Mouse (Mus musculus): Measurements from ENCODE around the gene Slc4a4.

Slc4a4 gene

DNA sequence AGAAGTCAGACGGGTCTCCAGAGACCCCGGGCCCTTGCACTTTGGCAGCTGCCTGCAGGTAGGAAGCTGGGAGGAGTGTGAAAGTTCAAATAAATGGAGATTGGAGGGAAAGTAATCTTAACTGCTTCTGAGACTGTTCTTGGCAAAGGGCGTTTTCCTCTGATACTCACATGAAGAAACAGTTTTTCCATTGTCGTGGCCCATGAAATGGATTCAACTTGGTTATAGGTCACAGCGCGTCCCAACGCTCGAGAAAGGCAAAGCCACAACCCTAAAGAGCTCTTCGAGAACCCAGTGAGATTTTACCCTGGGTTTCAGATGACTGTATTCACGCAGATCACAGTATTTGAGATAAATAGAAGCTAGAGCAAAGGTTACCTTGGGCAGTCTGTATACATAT is 31.0 kb downstream of the Slc4a4 start:
- DNase-seq, result no peak

DNA sequence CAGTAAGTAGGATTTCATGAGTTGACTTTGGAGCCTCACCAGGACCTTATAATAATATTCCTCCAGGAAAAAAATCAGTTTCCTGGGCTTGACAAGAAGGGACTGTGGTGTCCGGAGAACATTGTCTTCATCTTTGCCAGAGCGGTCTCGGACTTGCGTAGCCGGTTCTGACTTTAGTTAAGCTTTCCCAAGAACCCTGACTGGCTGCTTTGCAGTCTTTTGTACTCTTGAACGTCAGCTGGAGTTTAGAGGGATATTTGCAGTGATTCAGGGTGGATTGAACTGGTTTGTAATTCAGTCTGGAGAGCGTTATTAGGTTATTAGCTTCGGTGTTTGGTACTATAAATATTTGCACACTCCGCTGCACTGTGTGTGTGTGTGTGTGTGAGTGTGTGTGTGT is 31.9 kb downstream of the Slc4a4 start:
- DNase-seq, result no peak

DNA sequence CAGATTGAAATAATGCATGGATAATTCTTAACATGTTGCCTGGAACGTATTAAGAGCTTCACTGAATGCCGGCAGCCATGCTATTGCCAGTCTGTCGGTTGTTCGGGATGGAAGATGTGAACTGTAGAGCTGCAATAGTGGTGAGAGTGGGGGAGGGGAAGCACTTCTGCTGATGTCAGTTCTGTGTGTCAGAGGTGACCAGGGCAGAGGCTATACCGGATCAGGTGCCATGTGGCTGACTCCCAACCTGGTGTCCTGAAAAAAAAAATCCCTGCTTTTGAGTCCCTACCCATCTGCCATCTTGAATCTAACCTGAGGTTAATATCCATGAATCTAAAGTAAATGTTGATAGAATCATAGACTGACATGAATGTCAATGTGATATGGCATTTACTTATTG is 39.0 kb downstream of the Slc4a4 start:
- DNase-seq, result no peak

DNA sequence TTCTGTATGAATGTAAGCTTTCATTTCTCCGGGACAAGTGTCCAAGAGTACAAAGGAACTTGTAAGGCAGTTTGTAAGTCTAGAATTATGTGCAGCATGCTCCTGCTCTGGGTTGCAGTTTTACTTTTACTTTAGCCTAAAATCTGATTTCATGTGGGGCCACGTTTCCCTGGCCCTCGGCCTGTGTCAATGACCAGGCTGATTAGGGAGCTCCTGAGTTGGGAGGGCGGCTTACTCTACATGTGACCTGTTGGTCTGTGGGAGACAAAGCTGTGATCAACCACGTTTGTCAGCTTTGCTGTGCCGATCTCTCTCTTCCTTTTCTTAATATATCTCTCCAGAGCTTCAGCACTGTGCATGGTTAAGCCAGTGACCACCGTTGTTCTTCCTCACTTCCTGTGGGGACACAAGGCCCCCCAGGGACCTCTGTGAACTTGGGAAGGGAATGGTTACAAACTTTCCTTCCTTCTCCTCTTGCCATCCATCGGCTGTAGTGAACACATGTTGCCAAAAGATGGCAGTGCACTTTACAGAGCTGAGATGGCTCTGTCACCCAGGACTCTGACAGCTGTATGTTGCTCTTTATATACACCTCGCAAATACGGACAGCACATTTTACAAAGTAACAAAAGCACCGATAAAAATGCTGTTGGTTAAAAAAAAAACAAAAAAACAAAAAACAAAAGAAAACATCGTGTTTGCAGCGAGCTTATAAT is 41.7 kb downstream of the Slc4a4 start:
- no peak for DNase-seq

DNA sequence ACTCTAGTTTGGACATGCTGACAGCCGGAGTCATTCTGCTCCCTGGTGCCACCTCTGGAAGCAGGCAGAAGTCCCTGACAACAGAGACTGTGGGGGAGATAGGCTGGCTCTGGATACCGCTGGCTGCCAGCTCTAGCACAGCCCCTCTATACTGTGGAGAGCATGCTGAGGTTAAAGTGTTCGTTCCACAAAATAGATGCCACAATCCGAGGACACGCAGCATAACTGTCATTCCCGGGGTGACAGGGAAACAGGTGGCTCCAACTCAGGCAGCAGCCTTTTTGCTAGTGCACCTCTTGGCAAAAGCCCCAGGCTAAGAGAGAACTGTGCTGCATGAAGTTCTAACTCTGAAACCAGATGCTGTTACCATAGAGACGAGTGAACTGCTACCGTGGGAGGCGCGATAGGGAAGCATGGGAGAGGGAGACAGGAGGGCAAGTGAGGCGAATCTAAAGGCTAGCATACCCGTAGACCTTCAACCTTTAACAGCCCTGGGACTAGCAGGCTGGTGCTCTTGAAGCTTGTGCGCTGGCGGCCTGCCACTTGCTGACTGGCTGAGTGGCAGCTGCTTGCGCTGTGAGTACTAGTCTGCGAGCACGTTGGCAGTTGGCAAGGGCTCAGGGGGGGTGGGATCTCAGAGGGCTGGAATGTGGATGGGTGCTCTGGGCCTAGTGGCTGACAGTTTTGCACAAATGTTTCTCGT is 42.9 kb downstream of the Slc4a4 start:
- DNase-seq, result peak; percentile 83

DNA sequence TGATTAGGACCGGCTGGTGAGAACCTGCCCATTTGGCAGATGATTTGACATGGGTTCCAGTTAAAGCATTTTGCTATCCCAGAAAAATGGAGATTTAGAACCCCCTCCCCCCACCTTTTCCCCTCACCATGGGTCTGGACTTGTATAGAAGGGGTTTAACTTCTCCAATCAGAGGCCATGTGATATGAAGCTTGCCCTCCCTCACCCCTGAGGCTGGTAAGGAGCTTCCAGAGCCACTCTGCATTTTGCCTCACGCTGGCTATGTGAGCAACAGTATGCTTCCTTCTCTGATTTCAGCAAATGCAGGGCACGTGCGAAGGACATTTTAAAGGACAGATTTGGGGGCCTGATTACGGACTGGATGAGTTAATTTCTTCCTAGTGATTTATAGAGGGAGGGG is 43.5 kb downstream of the Slc4a4 start:
- DNase-seq, result no peak

DNA sequence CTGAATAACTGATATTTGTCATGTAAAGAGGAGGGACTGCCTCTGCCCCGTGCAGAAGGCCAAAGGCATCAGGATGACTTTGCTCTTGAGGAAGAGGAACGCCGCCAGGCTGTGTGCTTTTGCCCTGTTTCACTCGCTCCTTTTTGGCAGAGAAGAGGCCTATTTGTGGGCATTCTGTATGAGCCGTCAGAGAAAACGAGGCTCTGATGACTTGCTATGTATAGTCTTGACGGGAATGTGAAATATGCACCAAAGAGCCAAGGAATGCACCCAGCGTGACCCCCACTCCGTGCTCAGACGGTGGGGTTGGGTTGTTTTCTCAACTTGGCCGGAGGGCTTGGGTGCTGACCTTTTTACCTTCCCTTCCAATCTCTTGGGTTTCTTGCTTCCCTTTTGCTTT is 44.0 kb downstream of the Slc4a4 start:
- DNase-seq, result no peak

DNA sequence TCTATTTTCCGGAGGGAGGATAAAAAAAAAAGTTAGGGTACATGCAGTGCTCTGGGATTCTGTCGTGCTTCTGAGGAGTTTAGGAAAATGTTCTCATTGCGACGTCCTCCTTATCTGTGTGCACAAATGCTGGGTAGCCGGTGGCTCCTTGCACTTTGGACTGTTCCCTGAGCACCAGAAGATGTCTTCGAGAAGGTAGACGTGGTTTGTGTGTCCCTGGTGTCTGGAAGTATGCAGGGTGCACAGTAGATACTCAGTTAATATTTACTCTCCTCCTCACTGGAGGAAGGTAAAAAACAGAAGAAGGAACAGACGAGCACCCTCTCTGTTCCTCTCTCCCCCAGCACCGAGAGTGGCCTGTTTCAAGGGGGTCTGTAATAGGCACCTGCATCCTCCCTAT is 44.6 kb downstream of the Slc4a4 start:
- no peak for DNase-seq

DNA sequence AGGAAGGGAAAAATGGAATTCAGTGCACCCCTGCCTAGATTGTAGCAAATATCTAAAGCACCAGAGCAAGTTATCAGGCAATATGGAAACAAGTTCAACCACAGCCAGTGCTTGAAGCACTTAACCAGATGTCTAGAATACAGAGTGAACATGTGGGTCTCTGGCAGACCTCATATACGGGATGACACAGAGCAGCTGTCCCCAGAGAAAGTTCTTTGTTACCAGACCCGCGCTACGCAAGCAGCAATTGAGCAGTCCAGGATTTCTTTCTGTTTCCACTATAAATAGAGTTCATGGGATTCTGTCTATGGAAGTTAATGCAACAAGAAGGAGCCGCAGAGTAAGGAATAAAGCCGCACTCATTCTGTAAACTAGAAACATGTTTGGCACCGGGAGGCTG is 46.8 kb downstream of the Slc4a4 start:
- DNase-seq, result no peak

DNA sequence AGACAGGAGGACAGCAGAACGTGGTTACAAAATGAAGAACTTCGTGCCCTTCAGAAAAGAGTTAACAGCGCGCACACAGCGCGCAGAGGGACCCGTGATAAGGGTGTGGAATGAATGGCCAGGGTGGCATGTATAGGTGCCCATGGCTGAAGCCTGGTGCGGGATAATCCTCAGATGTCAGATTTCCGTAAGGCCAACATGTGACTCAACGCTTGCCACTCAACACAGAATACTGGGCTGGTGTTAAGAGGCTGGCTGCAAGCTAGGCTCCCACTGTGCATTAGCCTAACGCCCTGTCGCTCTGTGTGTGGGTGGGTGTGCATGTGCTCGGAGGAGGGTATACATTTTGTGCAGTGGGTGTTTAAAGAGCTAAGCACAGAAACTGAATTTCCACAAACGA is 47.3 kb downstream of the Slc4a4 start:
- DNase-seq, result no peak

DNA sequence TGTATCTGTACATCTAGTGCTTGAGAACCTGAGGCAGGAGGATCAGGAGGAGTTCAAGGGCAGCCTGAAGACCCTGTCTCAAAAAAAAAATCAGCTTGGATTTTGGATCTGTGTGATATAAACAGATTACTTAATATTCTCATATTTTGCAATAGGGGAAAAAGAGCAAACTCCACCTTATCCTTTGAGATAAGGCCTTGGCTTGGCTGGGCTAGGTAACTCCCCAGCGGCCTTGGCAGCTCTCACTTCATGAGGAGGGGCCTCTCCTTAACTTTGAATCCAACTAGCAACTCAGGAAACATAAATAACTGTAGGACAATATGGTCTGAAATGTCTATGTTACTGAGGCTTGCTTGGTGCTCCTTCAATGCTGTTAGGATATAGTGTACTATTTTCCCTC is 51.6 kb downstream of the Slc4a4 start:
- no peak for DNase-seq

DNA sequence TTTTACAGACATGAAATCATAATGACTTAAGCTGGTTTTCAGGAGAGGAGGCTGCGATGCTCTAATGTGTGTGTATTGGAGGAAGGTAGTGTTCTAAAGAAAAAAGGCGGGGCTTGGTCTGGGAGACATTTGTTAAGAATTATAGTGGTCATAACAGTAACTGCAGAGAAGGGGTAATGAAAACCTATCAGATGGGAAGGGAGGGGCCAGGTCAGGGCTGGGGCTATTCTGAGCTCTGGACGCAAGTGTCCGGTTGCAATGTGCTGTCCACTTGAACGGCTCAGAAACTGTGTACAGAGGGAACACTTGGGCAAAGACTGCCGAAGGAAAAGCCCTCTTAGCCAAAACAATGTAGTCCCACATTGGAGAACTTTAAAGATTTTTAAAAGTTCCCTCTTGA is 52.5 kb downstream of the Slc4a4 start:
- DNase-seq, result no peak

DNA sequence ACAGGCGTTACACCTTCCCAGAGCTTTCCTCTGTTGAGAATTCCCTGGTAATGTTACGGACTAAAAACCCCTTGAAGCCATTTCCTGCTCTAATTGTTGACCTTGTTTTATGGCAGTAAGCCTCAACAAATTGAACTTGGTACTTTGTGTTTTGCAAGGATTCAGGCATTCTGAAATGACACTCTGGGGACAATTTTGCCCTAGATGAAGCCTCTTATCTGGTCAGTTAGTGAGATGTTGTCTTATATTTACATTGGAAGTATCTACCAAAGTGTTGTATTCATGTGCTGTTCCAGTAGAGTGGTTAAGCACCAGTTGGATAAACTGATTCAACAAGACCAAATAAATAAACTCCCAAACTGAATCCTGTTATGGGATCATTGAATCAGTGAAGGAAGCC is 53.2 kb downstream of the Slc4a4 start:
- DNase-seq, result no peak

DNA sequence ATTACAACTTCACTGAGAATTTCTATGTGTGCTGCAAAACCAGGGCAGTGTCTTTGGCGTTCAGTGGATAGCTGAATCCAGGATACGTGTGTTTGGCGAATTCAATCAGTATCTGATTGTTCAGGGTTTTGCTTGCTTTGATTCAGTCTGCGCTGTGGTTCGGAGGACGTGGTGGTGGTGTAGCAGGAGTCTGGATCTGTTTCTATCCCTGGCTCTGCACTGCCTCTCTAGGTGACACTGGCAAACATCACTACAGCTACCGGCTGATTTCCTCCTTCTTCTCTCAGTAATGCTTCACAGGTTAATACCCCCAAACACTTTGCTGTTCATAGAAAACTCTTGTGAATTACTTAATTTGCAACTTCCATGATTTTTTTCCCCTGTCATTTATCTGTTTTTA is 55.3 kb downstream of the Slc4a4 start:
- DNase-seq, result no peak

DNA sequence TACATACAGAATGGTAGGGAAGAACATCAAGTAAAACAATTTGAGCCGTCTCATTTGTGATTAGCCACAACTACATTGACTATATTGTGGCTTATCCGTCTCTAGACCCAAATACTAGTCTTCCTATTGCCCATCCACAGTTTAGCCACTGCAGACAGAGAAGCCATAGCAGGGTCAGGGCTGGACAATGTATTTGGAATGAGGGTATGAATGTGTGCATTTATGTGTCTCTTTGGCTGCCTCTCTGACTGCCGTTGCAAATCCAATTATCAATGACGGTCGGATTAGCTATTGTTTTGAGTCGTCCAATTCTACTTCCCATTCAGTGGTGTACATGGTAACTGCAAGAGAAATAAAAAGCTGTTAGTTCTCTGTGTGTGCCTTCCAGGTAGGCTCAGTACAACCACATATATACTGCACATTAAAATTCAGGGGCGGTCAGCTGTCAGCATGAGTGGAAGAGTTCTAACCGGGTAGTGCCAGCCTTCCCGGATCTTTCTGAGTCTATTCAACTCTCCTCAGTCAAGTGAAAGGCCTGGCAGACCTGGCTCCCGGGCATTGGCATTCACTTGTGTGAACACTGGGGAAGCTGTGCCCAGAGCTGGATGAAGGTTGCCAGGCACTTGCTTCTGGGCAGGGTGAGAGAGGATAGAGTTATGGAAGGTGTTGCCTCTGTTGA is 59.2 kb downstream of the Slc4a4 start:
- DNase-seq, result peak; percentile 63

DNA sequence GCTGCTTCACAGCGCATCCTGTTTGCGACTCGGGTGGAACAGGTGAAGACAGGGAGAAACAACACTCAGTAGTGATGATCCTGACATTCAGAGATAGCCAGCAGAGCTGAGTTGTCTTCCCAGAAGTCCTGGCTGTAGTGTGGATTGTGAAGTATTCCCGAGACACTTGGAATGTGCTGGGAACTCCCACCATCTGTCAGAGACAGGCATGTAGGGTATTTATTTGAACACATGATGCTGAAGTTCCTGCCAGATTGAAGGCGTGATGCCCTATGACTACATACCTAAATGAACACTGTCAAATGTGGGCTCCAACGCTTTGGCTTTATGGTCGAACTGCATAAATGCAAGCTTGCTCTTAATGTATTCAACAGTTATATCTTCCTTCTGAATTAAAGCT is 63.7 kb downstream of the Slc4a4 start:
- DNase-seq, result no peak

DNA sequence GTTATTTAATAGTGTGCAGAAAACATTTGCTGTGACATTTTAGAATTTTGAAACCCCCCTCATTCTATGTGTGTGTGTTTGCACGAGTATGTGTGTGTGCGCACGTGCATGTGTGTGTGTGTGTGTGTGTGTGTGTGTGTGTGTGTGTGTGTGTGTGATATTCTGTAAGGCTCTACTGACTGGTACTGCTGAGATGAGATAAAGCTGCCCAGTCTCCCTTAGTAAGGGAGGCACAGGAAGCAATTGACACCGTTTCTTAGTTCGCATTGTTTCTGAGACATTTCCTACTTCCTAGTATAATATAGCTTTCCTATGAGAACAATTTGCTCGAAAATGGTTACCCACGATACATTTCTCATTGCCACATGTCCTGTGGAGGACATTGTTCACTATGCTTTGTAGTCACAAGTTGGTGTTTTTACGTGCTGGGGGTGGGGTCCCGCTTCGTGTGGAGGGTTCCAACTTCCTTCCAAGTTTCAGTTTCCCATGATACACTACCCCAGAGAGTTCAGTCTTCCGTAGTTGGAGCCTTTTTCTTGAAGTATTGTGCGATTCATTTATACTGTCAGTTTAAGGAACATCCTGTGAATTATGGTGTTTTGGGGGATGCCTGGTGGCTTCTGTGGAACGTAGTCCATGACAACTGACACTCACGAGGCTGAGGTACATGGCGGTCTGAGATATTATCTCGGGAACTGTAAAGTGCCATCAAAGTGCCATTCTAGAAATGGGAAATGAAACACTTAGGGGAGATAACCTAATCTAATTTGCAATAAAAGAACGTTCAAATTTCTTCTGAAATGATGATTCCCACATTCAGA is 66.3 kb downstream of the Slc4a4 start:
- no peak for DNase-seq

DNA sequence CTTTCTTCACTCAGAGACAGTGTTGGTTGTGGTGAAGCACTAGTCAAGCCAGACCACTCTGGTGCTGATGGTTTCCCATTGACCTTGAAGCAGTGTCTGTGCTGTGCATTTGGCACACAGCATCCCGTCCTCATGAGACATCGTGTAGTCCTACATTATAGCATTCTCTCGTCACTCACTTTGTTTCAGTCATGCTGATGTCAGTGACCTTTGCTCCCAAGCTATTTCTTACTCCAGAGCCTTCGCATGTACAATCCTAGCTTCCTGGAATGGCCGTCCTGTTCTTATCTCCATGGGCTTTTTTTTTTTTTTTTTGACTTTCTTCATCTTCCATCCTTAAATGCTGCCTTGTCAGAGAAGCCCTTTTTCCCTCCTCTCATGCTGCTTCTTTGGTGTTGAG is 71.1 kb downstream of the Slc4a4 start:
- no peak for DNase-seq

DNA sequence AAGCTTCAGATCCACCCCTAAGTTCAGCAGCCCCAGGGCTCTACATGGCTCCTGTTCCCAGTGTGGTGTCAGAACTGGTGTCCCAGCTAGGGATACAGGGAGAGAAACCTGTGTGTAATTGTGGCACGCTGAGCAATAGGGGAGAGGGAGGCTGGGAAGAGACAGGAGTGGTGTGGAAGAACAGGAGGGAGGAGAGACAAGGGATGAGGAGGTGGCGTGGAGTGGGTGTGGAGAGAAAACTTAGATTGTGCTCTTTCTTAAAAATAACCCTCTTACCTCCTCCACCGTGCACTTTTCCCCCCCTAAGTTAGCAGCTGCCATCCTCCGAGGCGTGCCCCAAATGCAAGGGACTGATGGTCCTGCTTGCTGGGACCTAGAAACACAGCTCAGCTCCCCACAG is 72.3 kb downstream of the Slc4a4 start:
- no peak for DNase-seq

DNA sequence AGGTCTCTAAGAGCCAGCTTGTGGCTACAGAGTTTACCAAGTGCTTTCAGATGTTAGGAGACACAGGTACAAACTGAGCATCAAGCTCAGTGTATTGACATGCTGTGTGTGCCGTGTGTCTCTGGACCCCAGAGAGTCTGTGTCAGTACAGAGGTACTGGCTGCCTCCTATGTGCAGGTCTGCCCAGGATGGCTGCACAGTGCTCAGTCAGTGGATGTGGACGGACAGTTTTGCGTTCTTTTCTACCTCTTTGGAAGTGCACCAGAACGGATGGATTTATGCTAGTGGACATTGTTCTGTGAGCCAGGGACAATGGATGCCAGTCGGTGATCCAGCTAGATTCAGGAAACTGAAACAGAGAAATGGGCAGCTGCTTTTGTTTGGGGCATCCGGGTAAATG is 72.8 kb downstream of the Slc4a4 start:
- no peak for DNase-seq

DNA sequence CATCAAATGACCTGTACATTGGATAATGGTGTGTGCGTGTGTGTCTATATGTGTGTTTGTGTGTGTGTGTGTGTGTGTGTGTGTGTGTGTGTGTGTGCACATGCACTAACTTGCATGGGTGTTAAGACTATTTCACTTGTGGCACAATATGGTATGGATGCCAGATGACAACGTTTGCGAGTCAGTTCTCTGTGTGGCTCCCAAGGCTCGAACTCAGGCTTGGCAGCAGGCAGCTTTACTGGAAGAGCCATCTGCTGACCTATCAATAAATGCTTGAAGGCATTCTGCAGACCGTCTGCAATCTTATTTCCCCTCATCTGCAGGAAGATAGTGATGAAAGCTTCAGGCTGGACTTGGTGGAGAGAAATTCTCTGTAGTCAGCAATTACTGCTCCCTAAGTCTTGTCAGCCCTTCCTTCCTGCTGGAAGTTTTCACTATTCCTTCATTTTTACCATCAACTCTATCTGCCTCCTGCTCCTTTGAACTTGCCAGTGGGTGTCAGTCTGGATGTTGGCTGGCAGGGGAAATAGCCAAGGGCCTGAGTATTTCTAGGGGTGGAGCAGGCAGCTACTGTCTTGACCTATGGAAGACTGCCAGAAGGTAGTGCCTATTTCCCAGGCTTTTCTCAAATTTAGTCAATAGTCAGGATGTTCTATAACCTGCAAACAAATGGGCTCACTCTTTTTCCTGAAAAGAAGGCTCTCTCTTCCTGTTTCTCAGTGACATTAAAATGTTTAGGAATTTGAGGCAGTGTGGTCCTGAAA is 73.9 kb downstream of the Slc4a4 start:
- no peak for DNase-seq

DNA sequence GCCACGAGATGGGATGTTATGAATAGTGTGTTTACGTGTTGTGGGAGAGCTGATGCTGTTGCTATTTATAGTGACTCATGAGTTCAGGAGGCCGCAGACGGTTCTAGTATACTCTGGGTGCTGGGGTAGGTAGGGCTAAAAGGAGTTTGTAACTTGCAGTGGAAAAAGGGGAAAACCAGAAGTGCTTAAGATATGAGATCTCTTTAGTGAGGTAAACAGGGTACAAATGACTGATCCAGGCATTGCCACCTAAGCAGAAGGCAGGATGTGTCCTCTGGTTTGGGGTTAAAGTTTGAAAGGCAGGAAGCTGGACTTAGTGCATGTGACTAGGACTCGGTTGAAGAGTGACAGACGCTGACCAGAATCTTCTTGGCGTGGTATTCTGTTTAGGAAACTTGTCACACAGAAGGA is 74.7 kb downstream of the Slc4a4 start:
- DNase-seq, result no peak
